Mouse (Mus musculus) cerebellum, adult 9-11 months (tissue): ENCODE results near the gene Ppp1r14d.

Experiments
- DNase-seq: peaks from one replicate; pipeline ENCODE4 v3.0.0; 2022

Ppp1r14d gene

DNA sequence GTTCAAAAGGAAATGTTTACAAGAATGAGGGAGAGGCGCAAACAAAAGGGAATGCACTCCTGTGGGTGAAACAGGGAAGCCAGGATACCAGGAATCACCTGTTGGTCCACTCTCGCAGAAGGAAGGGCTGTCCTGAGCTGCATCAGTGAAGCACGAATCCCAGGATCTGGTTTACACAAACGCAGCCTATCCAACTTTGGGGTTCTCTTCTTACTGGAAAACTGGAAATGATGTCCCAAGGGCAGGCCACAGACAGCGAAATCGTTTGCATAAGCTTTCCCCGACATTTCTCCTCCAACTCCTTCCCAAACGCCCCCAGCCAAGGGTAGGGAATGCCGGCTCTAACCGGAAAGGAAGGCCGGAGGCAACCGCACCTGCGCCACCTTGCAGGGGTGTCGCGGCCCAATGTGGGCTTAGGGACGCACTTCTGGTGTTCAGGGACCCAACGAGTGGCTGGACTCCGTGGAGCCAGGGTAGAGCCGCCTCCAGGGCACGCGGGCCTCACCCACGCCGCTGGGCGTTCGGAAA lies 7.0 kb upstream of the Ppp1r14d start:
- DNase-seq: no peak

DNA sequence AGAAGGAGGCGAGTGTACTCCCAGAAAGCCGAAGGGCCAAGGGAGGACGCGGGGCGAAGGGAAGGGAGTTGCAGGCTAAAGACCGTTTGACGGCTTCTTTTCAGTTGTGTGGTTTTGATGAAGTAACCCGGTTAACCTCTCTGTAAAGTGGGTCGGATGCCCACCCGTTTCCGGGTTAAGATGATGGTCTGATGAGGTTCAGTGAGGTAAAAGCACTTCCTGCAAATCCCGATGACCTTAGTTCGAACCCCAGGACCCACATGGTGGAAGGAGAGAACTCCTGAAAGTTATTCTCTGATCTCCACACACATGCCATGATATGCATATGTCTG lies 20.6 kb downstream of the Ppp1r14d start:
- no peak for DNase-seq

DNA sequence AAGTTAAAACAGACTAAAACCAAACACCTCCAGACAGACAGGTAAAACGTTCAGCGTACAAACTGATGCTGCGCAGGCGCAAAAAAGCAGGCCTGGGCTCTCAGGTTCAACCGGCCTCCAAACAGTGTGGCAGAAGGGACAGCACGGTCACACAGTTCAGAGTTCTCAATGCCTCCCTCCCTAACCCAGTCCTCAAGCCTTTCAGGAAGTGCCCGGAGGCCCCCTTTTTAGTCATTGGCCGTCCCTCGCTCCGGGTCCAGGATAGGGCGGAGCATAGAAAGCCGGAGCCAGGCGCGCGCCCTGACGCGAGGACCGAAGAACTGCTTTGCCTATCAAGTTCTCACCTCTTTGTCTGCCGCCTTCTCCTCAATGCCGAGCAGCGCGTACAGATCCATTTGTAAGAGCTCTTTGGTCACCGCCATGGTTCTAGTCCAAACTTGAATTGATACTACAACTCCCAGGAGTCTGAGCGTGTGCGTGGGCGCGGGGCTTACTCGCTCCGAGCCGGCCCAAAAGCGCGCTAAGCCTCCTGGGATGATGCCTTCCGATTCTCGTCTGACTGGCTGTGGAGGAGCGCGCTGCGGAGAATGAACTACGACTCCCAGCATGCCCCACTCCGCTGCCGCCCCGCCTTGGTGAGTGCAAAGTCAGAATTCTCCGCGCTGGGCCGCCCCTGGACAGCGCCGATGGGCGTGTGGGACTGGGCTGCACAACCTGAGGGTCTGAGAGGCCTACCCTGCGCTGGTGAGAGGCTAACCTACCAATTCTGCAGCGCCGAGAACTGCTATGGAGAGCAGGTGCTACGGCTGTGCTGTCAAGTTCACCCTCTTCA lies 21.1 kb downstream of the Ppp1r14d start, which contains the start of the genes Zfyve19 and Dnajc17:
Gene Zfyve19 (plus strand): TSS at position 274 of the 832 bp plus-strand sequence.
Gene Dnajc17 (minus strand): TSS at position 452 of the 832 bp plus-strand sequence.
- peak; percentile 96 for DNase-seq

DNA sequence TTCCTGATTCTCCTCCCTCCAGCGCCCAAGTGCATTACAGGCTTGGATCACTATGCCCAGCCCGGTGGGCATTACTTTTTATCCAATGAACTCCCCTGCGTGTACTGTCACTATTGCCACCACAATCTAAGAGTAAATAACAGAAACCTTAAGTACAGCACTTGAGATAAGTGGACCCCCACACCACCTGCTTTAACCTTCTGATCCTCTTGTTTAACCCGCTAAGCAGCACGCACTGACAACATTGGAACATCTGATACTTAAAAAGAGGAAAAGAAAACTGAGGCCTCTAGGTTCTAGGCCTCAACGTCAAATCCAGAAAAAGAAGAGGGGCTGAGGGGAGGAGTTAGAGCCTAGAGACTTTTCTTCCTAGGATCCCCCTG lies 21.8 kb downstream of the Ppp1r14d start:
- DNase-seq: no peak

DNA sequence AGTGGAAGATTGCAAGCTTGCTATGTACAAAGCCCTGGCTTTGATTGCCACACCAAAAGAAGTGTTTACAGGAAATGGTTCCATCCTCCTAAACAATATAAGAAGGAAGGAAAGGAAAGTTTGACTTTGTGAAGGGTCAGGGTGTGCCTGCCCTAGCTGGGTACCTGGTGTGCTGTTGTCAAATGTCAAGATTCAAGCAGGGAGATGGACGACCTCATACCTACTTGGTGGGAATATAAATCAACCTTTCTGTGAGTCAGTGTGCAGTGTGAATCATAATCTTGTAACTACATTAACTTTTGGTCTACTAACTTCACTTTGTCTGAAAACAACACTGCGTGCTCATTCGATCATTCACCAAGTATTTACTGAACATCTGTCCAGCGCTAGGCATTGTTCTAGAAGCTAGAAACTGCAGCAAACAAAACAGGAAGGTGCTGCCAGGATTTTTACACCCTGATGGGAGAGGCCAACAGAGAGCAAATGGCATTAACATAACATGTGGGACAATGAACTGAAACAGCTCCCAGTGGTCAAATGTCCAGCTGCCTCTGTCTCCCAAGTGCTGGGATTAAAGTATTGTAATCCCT lies 25.7 kb downstream of the Ppp1r14d start:
- DNase-seq: no peak

DNA sequence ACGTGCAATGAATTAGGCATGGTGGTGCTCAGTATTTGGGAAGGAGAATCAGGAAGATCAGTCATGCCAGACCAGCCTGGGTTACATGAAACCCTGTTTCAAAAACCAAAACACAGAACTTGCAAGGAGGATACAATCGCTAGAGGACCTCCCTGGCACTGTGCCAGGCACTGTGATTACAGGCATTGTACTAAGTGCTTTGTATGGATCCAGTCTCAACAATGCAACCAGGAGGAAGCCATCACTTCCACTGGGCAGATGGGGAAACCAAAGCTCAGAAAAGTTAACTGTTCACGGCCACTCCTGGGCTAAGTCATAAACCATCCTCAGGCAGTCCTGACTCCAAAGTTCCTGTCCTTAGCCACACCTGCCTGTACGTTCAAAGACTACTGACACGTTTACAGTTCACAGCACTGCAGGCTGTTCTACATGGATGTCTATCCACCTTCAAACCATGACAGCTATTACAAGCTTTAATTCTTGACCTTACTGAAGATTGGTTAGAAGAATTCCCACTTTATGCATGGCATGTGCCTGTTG lies 26.7 kb downstream of the Ppp1r14d start:
- DNase-seq: no peak

DNA sequence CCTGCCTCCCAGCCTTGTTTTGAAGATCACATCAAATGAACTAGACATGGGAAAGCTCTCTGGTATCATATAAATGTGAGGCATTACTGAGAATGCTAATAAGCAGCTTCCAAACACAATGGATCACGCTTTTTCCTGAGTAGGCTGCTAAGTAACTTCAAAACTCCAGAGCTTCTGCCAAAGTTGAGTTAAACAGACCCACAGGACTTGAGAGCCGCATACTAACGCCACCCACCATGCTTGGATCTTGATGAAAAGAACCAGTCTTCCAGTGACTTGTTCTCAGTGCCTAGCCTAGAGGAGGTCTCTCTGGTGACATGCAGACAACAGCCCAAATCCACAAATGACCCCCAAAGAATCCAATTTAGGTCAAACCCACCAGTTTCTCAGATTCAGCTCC lies 30.8 kb downstream of the Ppp1r14d start:
- DNase-seq: no peak

DNA sequence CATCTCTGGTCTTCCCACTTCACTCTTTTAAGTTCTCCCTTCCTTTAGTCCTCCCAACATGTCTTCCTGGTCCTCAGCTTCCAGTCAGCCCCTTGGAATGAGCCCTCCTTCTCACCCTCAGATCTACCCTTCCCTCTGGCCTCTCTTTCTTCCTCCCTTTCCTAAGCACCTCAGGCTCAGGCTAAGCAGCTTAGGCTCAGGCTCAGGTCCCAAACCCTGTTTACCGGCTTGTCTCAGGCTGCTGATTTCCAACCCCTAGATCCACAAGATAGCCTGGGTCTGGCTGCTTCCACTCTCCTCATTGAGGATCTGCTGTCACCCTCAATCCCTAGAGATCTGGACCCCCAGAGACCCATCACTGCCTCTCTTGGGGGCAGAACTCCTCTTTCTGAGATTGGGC lies 31.7 kb downstream of the Ppp1r14d start:
- DNase-seq: no peak

DNA sequence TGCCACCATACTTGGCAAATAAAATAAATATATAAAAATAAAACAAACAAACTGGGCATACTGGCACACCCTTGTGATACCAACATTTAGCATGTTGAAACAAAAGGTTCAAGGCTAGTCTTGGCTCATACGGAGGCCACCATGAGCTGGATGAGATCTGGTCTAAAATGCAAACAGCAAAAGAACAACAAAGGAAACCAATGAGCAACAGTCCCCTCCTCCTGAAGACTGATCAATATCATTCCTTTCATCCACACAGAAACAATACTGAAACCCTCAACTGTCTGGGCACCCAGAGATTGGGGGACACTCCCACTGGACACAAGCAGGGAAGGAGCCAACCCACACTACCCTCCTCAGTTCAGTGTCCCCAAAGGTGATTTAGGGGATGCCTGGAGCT lies 32.2 kb downstream of the Ppp1r14d start:
- DNase-seq: no peak

DNA sequence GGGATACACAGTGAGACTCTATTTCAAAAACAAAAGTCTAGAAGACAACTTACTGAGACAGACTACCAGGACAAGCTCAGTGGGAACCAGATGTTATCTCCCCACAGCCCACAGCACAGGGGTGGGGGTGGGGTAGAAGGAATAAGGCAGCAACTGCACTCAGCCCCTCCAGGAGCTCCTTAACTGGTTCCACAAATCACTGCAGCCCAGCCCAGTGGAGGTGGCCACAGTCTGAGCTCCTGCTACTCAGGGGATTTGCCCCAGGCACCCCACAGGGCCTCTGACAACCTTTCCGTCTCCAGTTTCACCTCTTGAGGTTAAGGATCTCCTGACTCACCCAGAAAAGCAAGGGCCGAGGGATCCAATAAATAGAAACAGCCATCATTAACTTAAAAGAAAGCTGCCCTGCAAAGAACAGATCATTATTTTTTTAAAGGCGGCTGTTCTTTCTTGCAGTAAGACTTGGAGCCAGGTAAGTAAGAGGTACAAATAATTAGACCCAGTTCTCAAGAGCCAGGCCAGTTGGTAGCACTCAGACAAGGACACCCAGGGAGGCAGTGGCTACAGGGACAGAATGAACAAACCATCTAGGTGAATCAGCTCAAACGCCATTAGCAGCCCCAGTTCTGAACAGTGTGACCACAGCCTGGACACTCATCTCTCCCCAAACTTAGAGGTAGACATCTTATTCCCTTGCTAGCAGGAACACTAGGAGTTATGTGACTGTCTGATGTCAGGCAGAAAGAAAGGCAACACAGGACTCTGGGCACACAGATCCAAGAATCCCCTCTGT lies 33.2 kb downstream of the Ppp1r14d start:
- DNase-seq: no peak

DNA sequence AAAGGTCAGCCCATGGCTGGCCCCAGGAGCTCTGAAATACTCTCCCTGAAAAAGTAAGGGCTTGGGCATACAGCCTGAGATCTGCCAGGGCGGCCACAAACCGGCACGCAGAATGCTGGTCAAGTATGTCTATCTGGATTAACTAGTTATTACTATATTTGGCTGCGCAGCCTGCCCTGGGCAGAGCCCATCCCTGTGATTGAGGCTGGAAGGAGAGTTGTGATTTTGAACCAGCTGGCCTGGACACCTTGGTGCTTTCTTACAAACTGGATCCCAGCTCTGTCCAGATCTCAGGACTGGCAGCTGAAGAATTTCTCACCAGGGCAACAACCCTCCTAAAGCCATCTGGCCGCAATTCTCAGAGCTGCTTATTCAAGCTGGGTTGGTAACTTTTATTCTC lies 35.6 kb downstream of the Ppp1r14d start:
- peak; percentile 34 for DNase-seq

DNA sequence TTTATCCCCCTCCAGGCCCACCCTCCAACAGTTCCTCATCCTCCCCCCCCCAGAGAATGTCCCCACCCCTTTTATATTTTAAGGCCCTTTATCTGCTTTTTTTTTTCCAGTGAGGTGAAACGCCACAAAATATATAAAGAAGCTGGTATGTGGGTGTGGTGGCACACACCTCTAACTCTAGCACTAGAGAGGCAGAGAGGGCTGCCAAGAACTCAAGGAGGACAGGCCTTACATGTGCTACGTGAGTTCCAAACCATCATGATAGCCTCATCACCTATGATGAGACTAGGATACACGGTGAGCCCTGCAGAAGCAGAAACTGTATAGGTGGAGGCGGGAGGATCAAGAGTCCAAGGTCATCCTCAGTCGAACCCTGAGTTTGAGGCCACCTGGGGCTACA lies 38.7 kb downstream of the Ppp1r14d start:
- no peak for DNase-seq

DNA sequence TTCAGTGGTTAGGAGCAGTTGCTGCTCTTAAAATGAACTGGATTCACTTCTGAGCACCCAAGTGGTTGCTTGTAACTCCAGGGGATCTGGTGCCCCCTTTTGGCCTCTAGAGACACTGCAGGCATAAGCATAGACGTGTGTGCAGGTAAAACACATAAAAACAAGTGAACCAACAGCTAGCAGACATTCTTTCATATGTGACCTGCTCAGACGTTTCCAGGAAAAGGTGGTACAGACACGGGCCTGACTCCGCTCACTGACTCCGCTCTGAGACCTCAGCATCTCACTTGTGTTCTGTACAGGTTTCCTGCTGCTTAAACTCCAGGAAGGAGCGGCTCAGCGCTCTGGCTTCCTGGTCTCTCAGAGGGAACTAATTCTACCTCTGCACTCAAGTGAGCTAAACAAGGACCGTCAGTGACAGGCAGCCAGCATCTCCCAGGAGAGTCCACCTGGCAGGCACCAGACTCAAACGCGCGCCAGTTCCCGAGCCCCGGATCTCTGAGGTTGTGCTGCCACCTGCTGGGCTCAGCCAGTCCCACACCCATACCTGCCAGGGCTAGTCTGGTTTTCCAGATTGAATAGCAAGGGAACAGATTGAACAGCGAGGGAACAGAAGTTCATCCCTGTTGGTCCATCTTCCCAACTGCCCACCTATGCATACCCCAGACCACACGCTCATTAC lies 40.5 kb downstream of the Ppp1r14d start:
- DNase-seq: peak; percentile 87

DNA sequence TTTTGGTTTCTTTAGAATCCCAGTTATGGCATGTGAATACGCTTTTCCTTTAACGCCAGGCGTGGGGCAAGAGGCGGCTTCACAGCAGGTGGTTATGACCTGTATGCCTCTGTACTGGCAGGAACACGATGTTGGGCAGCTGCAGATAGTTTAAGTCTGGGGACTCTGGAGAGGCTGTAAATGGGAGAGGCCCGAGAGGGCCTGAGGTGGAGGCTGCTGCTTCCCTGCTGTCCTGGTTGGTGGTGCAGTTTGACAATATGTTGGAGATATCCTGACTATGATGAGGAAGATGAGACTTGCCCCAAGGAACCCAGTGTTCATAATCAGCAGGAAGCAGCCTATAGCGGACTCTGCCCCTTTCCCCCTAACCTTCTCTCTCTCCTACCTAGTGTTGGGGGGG lies 46.8 kb downstream of the Ppp1r14d start:
- DNase-seq: no peak

DNA sequence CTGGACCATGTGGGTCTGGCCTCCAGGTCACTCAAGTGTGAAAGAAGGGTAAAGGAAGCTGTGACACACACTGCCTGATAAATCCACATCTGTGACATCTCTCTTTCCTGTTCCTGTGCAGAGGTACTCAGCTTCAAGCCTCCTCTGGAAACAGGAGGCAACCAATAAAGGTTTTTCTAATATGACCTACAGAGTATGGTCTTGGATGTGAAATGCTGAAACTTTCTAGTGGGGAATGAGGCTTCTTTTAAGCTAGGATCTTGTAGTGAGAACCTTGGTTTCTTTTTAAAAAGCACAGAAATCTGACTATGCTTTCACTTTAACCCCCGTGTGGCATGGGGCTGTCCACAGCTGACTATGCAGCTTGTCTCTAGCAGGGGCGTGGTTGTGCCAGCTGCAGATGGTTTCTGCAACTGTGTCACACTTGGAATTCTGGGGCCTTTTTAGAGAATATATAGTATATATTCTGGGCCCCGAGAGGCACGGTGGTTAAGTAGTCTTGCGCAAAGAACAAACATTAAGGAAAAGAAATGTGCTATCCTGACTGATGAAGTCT lies 52.2 kb downstream of the Ppp1r14d start:
- DNase-seq: no peak

DNA sequence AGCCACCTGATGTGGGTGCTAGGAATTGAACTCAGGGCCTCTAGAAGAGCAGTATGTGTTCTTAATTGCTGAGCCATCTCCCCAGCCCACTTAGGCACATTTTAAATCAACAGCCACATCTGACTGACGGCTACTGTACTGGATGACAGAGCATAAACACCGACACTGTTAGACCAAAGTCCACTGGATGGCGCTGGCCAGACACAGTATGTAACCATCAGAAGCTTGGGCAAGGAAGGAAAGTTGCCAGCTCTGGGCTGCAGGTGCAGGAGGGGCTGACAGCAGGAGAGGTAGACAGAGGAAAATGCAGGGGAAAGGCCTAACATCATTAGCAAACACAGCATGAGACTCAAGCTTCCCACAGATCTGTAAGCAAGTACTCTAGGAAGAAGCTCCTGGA lies 52.9 kb downstream of the Ppp1r14d start:
- no peak for DNase-seq

DNA sequence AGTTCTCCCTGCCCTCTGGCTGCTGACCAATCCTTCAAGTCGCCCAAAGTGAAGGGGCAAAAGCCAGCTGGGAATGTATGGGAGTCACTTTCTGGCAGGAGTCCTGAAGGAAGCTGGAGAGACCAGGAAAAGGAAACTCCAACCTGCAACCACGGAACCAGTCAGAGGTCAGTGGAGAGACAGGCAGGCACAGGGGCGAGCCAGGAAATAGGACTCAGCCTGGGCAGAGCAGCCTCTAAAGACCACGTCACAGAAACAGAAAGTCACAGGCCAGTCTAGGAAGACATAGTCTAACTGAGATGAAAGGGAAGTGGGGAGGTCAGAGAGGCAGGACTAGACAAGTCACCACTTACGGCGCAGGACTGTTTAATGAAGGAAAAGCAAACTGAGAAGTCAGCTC lies 54.1 kb downstream of the Ppp1r14d start:
- no peak for DNase-seq

DNA sequence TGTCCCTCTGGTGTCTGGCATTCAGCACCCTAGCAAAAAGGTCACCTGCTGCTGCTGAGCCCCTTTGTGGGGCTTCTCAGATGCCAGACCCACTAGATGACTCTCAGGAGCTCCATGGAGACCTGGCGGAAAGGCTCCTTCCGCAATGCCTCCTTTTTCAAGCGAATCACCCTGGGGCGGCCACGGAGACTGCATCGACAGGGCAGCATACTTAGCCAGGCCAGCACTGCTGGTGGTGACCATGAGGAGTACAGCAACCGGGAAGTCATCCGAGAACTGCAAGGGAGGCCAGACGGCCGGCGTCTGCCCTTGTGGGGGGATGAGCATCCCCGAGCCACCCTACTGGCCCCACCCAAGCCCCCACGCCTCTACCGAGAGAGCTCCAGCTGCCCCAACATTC lies 54.8 kb downstream of the Ppp1r14d start:
- DNase-seq: no peak

DNA sequence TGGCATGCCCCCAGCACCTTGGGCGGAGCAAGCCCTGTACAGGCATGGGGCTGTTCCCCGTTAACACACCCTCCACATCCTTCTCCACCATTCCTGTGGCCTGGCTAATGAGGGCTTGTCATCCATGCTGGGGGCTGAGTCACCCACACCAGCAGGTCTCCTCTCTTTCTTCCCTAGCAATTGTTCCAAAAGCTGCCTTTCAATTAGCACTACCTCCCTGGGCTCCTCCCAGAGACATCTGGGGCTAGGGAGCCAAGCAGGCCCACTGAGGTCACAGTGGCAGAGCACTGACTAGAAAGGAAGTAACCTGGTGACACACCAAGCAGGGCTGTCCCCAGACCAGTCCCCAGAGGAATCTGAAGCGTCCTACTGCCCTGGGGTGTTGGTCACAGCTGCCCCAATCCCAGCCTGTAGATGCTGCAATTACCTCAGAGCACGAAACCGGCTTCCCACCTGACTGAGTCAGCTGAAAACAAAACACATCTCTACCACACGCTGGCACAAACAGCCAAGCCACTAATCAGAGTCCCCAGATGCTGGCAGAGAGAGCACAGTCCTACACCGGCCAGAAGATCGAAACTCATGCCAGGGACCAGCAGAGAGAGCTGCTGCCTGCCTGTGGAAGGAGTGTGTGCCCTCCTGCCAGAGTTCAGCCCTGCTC lies 55.6 kb downstream of the Ppp1r14d start, which contains the start of gene Gm14137:
Gene Gm14137 (plus strand): TSS at position 519 of the 661 bp plus-strand sequence.
- no peak for DNase-seq

DNA sequence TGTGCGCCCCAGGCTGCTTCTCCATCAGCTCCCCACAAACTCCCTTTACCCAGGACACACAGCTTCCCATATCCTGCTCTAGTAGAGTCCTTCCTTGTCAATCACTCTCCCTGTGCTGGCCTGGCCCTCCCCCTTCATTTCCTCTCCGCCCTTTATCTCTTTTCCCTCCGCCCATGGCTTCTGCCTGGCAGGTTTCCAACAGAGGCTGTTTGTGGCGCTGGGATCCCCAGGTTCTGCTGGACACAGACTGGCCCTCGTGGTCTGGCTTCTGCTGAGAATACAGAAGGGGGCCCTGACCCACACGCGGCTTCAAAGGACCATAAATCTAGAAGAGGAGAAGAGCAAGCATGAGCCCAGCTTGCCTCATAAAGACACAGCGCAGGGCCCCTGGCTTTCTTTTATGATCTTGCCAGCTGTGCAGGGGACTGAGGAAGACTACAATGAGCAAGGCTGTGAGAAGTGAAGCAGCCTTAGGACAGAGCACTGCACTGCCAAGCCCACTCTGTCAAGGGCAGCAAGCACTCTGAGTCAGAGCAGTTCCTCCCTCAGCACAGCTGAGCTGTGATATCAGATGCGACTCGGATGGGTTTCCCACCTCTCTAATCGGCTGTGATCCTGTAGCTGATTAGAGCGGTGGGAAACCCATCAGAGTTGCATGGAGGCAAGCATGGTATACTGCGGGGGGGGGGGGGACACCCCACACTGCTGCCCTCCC lies 56.7 kb downstream of the Ppp1r14d start:
- DNase-seq: no peak

DNA sequence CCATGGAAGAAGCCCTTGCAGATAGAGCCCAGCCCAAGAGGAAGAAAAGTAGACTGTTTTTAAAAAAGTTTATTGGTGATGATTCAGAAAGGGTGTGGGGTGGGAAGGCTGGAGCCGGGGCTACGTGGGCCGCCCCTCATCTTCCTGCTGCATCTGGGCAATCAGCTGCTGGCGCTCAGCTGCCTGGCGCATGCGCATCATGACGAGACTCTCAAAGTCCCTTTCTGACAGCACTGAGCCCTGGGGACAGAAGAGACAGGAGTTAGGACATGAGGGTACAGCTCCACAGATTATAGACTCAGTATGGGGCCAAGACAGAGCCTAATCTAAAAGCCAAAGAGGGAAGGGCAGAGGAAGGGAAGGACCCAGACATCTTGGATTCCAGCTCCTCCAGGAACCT lies 57.3 kb downstream of the Ppp1r14d start:
- no peak for DNase-seq
